9 mouse cellular contexts compared by ENCODE assay signal in genomic region chr4:44402607-44403006, GRCm38 (mm10).
A peak's percentile ranks its signal among the peaks of the same experiment; 100 is the strongest.
DNase-seq lines count a peak whose midpoint lies in the region; ATAC-seq and TF ChIP-seq lines count a peak whose summit lies in the region.
"Had no signal": no experiment of that assay in that cellular context is flagged by ENCODE, and none has a peak within 500 bp of the region (broad histone marks: within the 10 kb centered on the region; RNA-seq: fewer than 3 reads in every experiment).

No protein-coding gene starts in this region.

- 7% methylated on average over 5 of the region's 5 CpGs for WGBS in intestine, embryonic 14.5 days
- WGBS in intestine, embryonic 16.5 days = 14% methylated on average over 5 of the region's 5 CpGs

- peak; percentile 65; the same call in 1 of the 2 replicates for TF ChIP-seq CTCF in bone marrow macrophage, adult 2 months (IDR thresholded peaks at IDR 0.05; ENCODE audit: low read depth, low read length)

- peak; percentile 80 for DNase-seq in intestine, embryonic 14.5 days (ENCODE audit: low spot score)
- peak; percentile 6 to 7 for DNase-seq in CD8-positive naive resting alpha-beta T cell, adult 2 months (ENCODE audit: low read depth in 2 of 2, low spot score in 2 of 2)
- peak; percentile 35 for DNase-seq in induced T-regulatory cell, adult 2 months (ENCODE audit: low read depth)
- DNase-seq in splenic B cell, adult 2 months (ENCODE audit: low read depth, low spot score) = peak; percentile 55
- DNase-seq in right cerebral cortex, postnatal 14 days = no peak
- no peak for DNase-seq in right cerebral cortex, adult 18-20 months

- no peaks in the 10 kb centered on the region for H3K4me1 ChIP-seq in intestine, embryonic 14.5 days (replicated peaks; ENCODE audit: control insufficient read depth, insufficient read depth, low read length)
- no peaks in the 10 kb centered on the region for H3K4me1 ChIP-seq in intestine, embryonic 16.5 days (ENCODE audit: control insufficient read depth, insufficient read depth, low read length)
- H3K4me1 ChIP-seq in bone marrow macrophage, adult 2 months (ENCODE audit: control insufficient read depth, insufficient read depth, low read length) = no peaks in the 10 kb centered on the region
- H3K4me1 ChIP-seq: embryonic facial prominence, embryonic 15.5 days had no signal

- H3K4me2 ChIP-seq in intestine, embryonic 14.5 days (ENCODE audit: low read length) = no peak overlapping the region
- no peak overlapping the region for H3K4me2 ChIP-seq in intestine, embryonic 16.5 days (ENCODE audit: low read depth, low read length)
- H3K4me2 ChIP-seq: embryonic facial prominence, embryonic 15.5 days had no signal

- H3K9me3 ChIP-seq in intestine, embryonic 14.5 days (ENCODE audit: control insufficient read depth, low read length) = no peaks in the 10 kb centered on the region
- H3K9me3 ChIP-seq in intestine, embryonic 16.5 days (ENCODE audit: control insufficient read depth, low read length) = no peaks in the 10 kb centered on the region
- H3K9me3 ChIP-seq: embryonic facial prominence, embryonic 15.5 days had no signal

- H3K36me3 ChIP-seq in intestine, embryonic 14.5 days (ENCODE audit: control insufficient read depth, insufficient read depth, low read length) = no peaks in the 10 kb centered on the region
- no peaks in the 10 kb centered on the region for H3K36me3 ChIP-seq in intestine, embryonic 16.5 days (ENCODE audit: control insufficient read depth, insufficient read depth, low read length)
- H3K36me3 ChIP-seq in splenic B cell, adult 2 months (ENCODE audit: control insufficient read depth, insufficient read depth, low read length, poor library complexity, severe bottlenecking) = no peaks in the 10 kb centered on the region
- H3K36me3 ChIP-seq: embryonic facial prominence, embryonic 15.5 days had no signal

- TF ChIP-seq POLR2A in bone marrow macrophage, adult 2 months (IDR thresholded peaks at IDR 0.05; ENCODE audit: borderline replicate concordance, low read depth, low read length) = no peak

- no peak overlapping the region for H3K9ac ChIP-seq in intestine, embryonic 14.5 days (ENCODE audit: low read length)
- no peak overlapping the region for H3K9ac ChIP-seq in intestine, embryonic 16.5 days (ENCODE audit: low read depth, low read length)
- H3K9ac ChIP-seq: embryonic facial prominence, embryonic 15.5 days had no signal

- H3K27me3 ChIP-seq in intestine, embryonic 14.5 days (replicated peaks; ENCODE audit: control insufficient read depth, insufficient read depth, low read length) = no peaks in the 10 kb centered on the region
- H3K27me3 ChIP-seq in intestine, embryonic 16.5 days (replicated peaks; ENCODE audit: control insufficient read depth, insufficient read depth, low read length) = no peaks in the 10 kb centered on the region
- no peaks in the 10 kb centered on the region for H3K27me3 ChIP-seq in splenic B cell, adult 2 months (ENCODE audit: control insufficient read depth, insufficient read depth, low read length, poor library complexity, severe bottlenecking)
- H3K27me3 ChIP-seq: embryonic facial prominence, embryonic 15.5 days had no signal

- no peak overlapping the region for H3K4me3 ChIP-seq in intestine, embryonic 14.5 days (ENCODE audit: low read depth, low read length)
- H3K4me3 ChIP-seq in intestine, embryonic 16.5 days (ENCODE audit: low read length) = no peak overlapping the region
- no peak overlapping the region for H3K4me3 ChIP-seq in bone marrow macrophage, adult 2 months (ENCODE audit: insufficient read depth, low read length)
- H3K4me3 ChIP-seq: embryonic facial prominence, embryonic 15.5 days had no signal

- no peak overlapping the region for H3K27ac ChIP-seq in intestine, embryonic 14.5 days (ENCODE audit: low read depth)
- H3K27ac ChIP-seq in intestine, embryonic 16.5 days (ENCODE audit: low read length) = no peak overlapping the region
- H3K27ac ChIP-seq in bone marrow macrophage, adult 2 months (ENCODE audit: insufficient read depth, low read depth, low read length) = no peak overlapping the region
- H3K27ac ChIP-seq: embryonic facial prominence, embryonic 15.5 days had no signal

- ATAC-seq in intestine, embryonic 14.5 days (replicated peaks; ENCODE audit: low FRiP score, low TSS enrichment, low read depth) = no peak
- ATAC-seq in intestine, embryonic 16.5 days = no peak

Comparison
In these comparisons a context has a peak if more than half of its experiments do, and no peak if none do; other contexts are left out.
1. DNase-seq: peak in intestine, embryonic 14.5 days (single experiment), CD8-positive naive resting alpha-beta T cell, adult 2 months (2 of 2), induced T-regulatory cell, adult 2 months (single experiment) and splenic B cell, adult 2 months (single experiment); none in right cerebral cortex, postnatal 14 days (single experiment) and right cerebral cortex, adult 18-20 months (single experiment).